Mouse (Mus musculus) limb, embryonic 15.5 days (tissue): ENCODE data around the gene Mfn2. TPM values are rescaled to one million over a fixed set of nuclear protein-coding genes. Genes with fewer than 3 reads are reported as not detected.
A peak's percentile ranks its signal among the peaks of the same experiment; 100 is the strongest.
"Not testable (repeated sequence)": the region's sequence is repeated elsewhere in the genome, so short reads cannot be mapped to it uniquely, and the experiment has no call there.

Source experiments
- ATAC-seq: fragments of 200-750 bp; cut with Nextera tagmentation; 2 replicates; pipeline ENCODE4 v1.8.0; 2017; ENCODE audit warnings: low read depth, moderate TSS enrichment; ENCODE audit not compliant: insufficient number of reproducible peaks, low FRiP score, low TSS enrichment
- H3K27ac ChIP-seq: fragments of 300-500 bp; sonication (generic); 2 replicates; pipeline ENCODE4 v1.5.1; 2015; ENCODE audit warnings: moderate library complexity, mild to moderate bottlenecking, inconsistent platforms
- H3K27me3 ChIP-seq: fragments of 300-500 bp; sonication (generic); 2 replicates; pipeline ENCODE4 v1.6.1; 2015; ENCODE audit warnings: inconsistent platforms
- H3K36me3 ChIP-seq: fragments of 300-500 bp; sonication (generic); 2 replicates; pipeline ENCODE4 v1.6.1; 2015; ENCODE audit warnings: inconsistent platforms
- H3K4me1 ChIP-seq: fragments of 300-500 bp; sonication (generic); 2 replicates; pipeline ENCODE4 v1.6.1; 2015; ENCODE audit warnings: inconsistent platforms
- H3K4me2 ChIP-seq: fragments of 300-500 bp; sonication (generic); 2 replicates; pipeline ENCODE4 v1.6.1; 2015; ENCODE audit warnings: mild to moderate bottlenecking, inconsistent platforms
- H3K4me3 ChIP-seq: fragments of 300-500 bp; sonication (generic); 2 replicates; pipeline ENCODE4 v1.5.1; 2015; ENCODE audit warnings: mild to moderate bottlenecking, inconsistent platforms
- H3K9ac ChIP-seq: fragments of 300-500 bp; sonication (generic); 2 replicates; pipeline ENCODE4 v1.6.1; 2015; ENCODE audit warnings: inconsistent platforms
- H3K9me3 ChIP-seq: fragments of 300-500 bp; sonication (generic); 2 replicates; pipeline ENCODE4 v1.6.1; 2016; ENCODE audit warnings: inconsistent platforms
- WGBS: fragments of 180-500 bp; shearing (Covaris S2); methylation state at CpG from one replicate; pipeline ENCODE4 v1.1.7; 2015; 5-methylcytosine and 5-hydroxymethylcytosine counted together
- polyA plus RNA-seq: library from polyadenylated mRNA; unstranded; fragments of >200 nt; fragmentation: Nextera tagmentation; extraction: Ambion mirVana; gene quantifications from 2 replicates; pipeline ENCODE4 v1.2.1, GENCODE M21; 2015

Gene Mfn2
- polyA plus RNA-seq, 1 experiment from 2014 or later, result 37.8 TPM

- no peak overlapping the region for H3K27ac ChIP-seq
- 92% methylated on average over 3 of the region's 3 CpGs for WGBS
- no peaks in the 10 kb centered on the region for H3K9me3 ChIP-seq
- peaks cover 87% of the 10 kb centered on the region for H3K36me3 ChIP-seq
- ATAC-seq, result no peak
- H3K27me3 ChIP-seq, result no peaks in the 10 kb centered on the region
- no peak overlapping the region for H3K4me3 ChIP-seq
- no peaks in the 10 kb centered on the region for H3K4me1 ChIP-seq
- no peak overlapping the region for H3K4me2 ChIP-seq
- H3K9ac ChIP-seq, result no peak overlapping the region
Measured at GRCm38 (mm10) chr4:147884138-147884537, 20.4 kb downstream of the Mfn2 start.

GRCm38 (mm10) chr4:147883041-147883440 is 21.5 kb downstream of the Mfn2 start:
- Histone ChIP-seq H3K9me3 (no peaks in the 10 kb centered on the region), H3K9ac (no peak overlapping the region), H3K27ac (no peak overlapping the region), H3K4me1 (no peaks in the 10 kb centered on the region), H3K27me3 (no peaks in the 10 kb centered on the region), H3K36me3 (peaks cover 86% of the 10 kb centered on the region), H3K4me3 (no peak overlapping the region), H3K4me2 (no peak overlapping the region)
- 73% methylated on average over 6 of the region's 6 CpGs for WGBS
- no peak for ATAC-seq

- Histone ChIP-seq H3K36me3 (peaks cover 82% of the 10 kb centered on the region), H3K4me2 (no peak overlapping the region), H3K9me3 (no peaks in the 10 kb centered on the region), H3K27ac (no peak overlapping the region), H3K9ac (no peak overlapping the region), H3K27me3 (no peaks in the 10 kb centered on the region), H3K4me1 (no peaks in the 10 kb centered on the region), H3K4me3 (no peak overlapping the region)
- no peak for ATAC-seq
- WGBS, result 93% methylated on average over 7 of the region's 7 CpGs
Measured at GRCm38 (mm10) chr4:147881792-147882191, 22.7 kb downstream of the Mfn2 start.

GRCm38 (mm10) chr4:147879865-147880264 is 24.6 kb downstream of the Mfn2 start:
- 57% methylated on average over 5 of the region's 5 CpGs for WGBS
- no peaks in the 10 kb centered on the region for H3K9me3 ChIP-seq
- no peak for ATAC-seq
- no peak overlapping the region for H3K27ac ChIP-seq
- H3K27me3 ChIP-seq, result no peaks in the 10 kb centered on the region
- no peaks in the 10 kb centered on the region for H3K4me1 ChIP-seq
- no peak overlapping the region for H3K4me3 ChIP-seq
- H3K4me2 ChIP-seq, result no peak overlapping the region
- no peak overlapping the region for H3K9ac ChIP-seq
- H3K36me3 ChIP-seq, result peaks cover 84% of the 10 kb centered on the region

GRCm38 (mm10) chr4:147879456-147879855 is 25.0 kb downstream of the Mfn2 start:
- Histone ChIP-seq H3K27ac (no peak overlapping the region), H3K9me3 (no peaks in the 10 kb centered on the region), H3K9ac (no peak overlapping the region), H3K27me3 (no peaks in the 10 kb centered on the region), H3K4me2 (no peak overlapping the region), H3K4me3 (no peak overlapping the region), H3K4me1 (no peaks in the 10 kb centered on the region), H3K36me3 (peaks cover 85% of the 10 kb centered on the region)
- WGBS, result 46% methylated on average over 2 of the region's 2 CpGs
- no peak for ATAC-seq

GRCm38 (mm10) chr4:147878537-147878936 is 26.0 kb downstream of the Mfn2 start:
- Histone ChIP-seq H3K9ac (no peak overlapping the region), H3K4me2 (no peak overlapping the region), H3K36me3 (peaks cover 88% of the 10 kb centered on the region), H3K4me3 (no peak overlapping the region), H3K4me1 (no peaks in the 10 kb centered on the region), H3K27me3 (no peaks in the 10 kb centered on the region), H3K9me3 (no peaks in the 10 kb centered on the region), H3K27ac (no peak overlapping the region)
- 92% methylated on average over 9 of the region's 9 CpGs for WGBS
- ATAC-seq, result no peak

- Histone ChIP-seq H3K4me2 (no peak overlapping the region), H3K27ac (no peak overlapping the region), H3K27me3 (no peaks in the 10 kb centered on the region), H3K36me3 (peaks cover 81% of the 10 kb centered on the region), H3K9ac (no peak overlapping the region), H3K9me3 (no peaks in the 10 kb centered on the region), H3K4me3 (no peak overlapping the region), H3K4me1 (no peaks in the 10 kb centered on the region)
- ATAC-seq, result no peak
- WGBS, result 86% methylated on average over 4 of the region's 4 CpGs
Measured at GRCm38 (mm10) chr4:147875852-147876575, 28.5 kb downstream of the Mfn2 start.

- ATAC-seq, result no peak
- H3K9me3 ChIP-seq, result no peaks in the 10 kb centered on the region
- H3K4me3 ChIP-seq, result peak overlapping the region; percentile 83
- H3K36me3 ChIP-seq, result peaks cover 40% of the 10 kb centered on the region
- peak overlapping the region; percentile 88 for H3K27ac ChIP-seq
- H3K27me3 ChIP-seq, result no peaks in the 10 kb centered on the region
- H3K9ac ChIP-seq, result peak overlapping the region; percentile 57
- peaks cover 23% of the 10 kb centered on the region for H3K4me1 ChIP-seq
- WGBS, result 17% methylated on average over 5 of the region's 5 CpGs
- H3K4me2 ChIP-seq, result peak overlapping the region; percentile 81
Measured at GRCm38 (mm10) chr4:147869238-147869637, 35.3 kb downstream of the Mfn2 start.

- Histone ChIP-seq H3K27me3 (no peaks in the 10 kb centered on the region), H3K9me3 (no peaks in the 10 kb centered on the region), H3K4me1 (peaks cover 23% of the 10 kb centered on the region), H3K36me3 (peaks cover 38% of the 10 kb centered on the region), H3K4me3 (peak within 1 kb of the TSS; percentile 83), H3K27ac (peak within 1 kb of the TSS; percentile 88), H3K4me2 (peak within 1 kb of the TSS; percentile 81), H3K9ac (peak within 1 kb of the TSS; percentile 79)
- peak; percentile 98 for ATAC-seq
- under 1% methylated on average over 30 of the region's 30 CpGs for WGBS
Measured at GRCm38 (mm10) chr4:147868450-147869031, 36.0 kb downstream of the Mfn2 start, which contains the start of the genes Miip and Fv1. Miip (minus strand) TSS chr4:147868816. Fv1 (plus strand) TSS chr4:147868979.

GRCm38 (mm10) chr4:147867563-147868449 is 36.7 kb downstream of the Mfn2 start:
- H3K4me3 ChIP-seq, result peak overlapping the region; percentile 83
- H3K4me1 ChIP-seq, result peaks cover 23% of the 10 kb centered on the region
- H3K9ac ChIP-seq, result peak overlapping the region; percentile 79
- peak overlapping the region; percentile 81 for H3K4me2 ChIP-seq
- H3K36me3 ChIP-seq, result peaks cover 36% of the 10 kb centered on the region
- 4% methylated on average over 22 of the region's 22 CpGs for WGBS
- no peaks in the 10 kb centered on the region for H3K27me3 ChIP-seq
- ATAC-seq, result no peak
- peak overlapping the region; percentile 88 for H3K27ac ChIP-seq
- no peaks in the 10 kb centered on the region for H3K9me3 ChIP-seq

GRCm38 (mm10) chr4:147866793-147867192 is 37.7 kb downstream of the Mfn2 start:
- peaks cover 39% of the 10 kb centered on the region for H3K36me3 ChIP-seq
- not testable (repeated sequence) for H3K9ac ChIP-seq, H3K9me3 ChIP-seq, ATAC-seq, H3K27ac ChIP-seq, H3K27me3 ChIP-seq
- H3K4me2 ChIP-seq, result 0 out of 2 replicates have a peak overlapping the region, but pooled peaks have one; percentile 81
- 41% methylated on average over 3 of the region's 3 CpGs for WGBS
- H3K4me3 ChIP-seq, result peak overlapping the region; percentile 83
- H3K4me1 ChIP-seq, result peaks cover 23% of the 10 kb centered on the region
